Mouse (Mus musculus) adrenal gland, postnatal 36 days (tissue): ENCODE results near the gene Cacna2d3. TPM values are rescaled to one million over a fixed set of nuclear protein-coding genes. Genes with fewer than 3 reads are reported as not detected.

ENCODE experiments used
- DNase-seq, 2 experiments: peaks; one replicate each; pipeline ENCODE4 v3.0.0; 2021; ENCODE audit warnings: mixed read lengths in 1 of 2
- total RNA-seq, 2 experiments: library from RNA; stranded (reverse); gene quantifications; 2 replicates each; pipeline ENCODE4 v1.2.3; 2021

The Cacna2d3 gene
- total RNA-seq, 2 experiments from 2014 or later: 2.9 to 4.5 TPM

GRCm38 (mm10) chr14:29144184-29144583, 577.5 kb downstream of the Cacna2d3 start:
- DNase-seq: no peak

- no peak for DNase-seq
These were observed 584.0 kb downstream of the Cacna2d3 start for GRCm38 (mm10) chr14:29137614-29138013.

GRCm38 (mm10) chr14:29137006-29137579, 584.6 kb downstream of the Cacna2d3 start:
- DNase-seq: no peak

DNA sequence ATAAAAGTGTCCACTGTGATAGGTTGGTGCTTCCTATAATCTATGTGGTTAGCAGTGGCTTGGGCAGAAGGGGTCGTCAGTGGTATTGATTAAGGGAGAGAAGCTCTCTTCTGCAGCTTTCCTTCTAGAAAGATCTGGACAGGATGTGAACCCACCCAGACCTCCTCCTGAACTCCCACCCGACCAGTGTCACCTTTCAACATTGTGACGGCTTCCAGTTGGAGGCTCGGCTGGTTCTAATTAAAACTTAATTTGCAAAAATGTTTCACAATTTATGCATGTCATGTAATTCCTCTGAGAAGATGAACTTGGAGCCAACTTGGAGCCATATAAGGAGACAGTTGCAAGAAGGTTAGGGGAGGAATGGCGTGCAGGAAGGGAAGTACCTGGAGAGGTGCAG, 586.8 kb downstream of the Cacna2d3 start:
- no peak for DNase-seq

DNA sequence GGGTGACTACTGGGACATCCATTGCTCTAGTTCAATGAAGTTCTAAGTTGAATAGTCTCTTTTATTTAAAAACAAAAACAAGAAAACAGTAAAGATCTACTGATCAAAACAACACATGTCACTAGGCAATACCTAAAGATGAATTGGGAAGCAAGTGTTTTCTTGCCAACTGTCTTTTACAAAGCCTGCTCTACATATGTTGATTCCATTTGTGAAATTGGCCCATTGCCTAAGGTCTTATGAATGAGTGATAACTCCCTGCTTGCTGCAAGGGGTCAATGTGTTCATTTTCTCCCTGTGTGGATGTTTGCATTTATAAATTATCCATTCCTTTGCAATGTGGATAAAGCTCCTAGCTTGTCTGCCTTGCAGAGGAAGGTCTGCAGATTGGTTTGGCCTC, 591.2 kb downstream of the Cacna2d3 start:
- no peak for DNase-seq

DNA sequence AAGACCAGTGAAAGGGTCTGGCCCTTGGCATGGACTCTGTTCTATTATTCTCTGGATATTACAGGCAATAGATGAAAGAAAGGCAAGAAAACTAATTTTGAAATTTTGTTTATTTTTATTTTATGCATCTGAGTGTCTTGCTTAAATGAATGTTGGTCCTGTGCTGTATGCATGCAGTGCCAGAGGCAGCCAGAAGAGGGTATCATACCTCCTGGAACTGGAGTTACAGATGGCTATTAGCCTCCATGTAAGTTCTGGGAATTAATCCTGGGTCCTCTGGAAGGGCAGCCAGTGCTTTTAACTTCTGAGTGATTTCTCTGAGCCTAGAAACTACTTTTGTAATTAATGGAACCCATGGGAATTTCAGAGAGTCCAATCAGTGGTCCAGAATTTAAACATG, 597.8 kb downstream of the Cacna2d3 start:
- peak in 1 of 2 experiments; percentile 14 for DNase-seq

DNA sequence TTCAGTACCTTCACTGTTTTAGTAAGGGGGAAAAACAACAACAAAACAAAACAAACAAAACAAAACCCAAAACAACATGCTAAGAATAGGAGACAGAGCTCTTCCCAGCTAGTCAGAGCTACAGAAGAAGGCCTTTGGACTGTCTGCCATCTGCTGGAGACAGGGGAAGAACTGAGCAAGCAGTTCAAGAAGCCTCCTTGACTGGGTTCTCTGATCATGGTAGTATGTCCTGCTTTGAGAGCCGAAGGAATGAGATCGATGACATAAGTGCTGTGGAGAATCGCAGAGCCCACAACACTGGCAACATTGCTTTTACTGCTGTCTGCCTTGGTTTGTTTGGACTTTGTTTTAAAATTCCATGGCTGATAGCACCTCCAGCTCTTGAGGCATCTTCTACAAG, 598.9 kb downstream of the Cacna2d3 start:
- no peak for DNase-seq

DNA sequence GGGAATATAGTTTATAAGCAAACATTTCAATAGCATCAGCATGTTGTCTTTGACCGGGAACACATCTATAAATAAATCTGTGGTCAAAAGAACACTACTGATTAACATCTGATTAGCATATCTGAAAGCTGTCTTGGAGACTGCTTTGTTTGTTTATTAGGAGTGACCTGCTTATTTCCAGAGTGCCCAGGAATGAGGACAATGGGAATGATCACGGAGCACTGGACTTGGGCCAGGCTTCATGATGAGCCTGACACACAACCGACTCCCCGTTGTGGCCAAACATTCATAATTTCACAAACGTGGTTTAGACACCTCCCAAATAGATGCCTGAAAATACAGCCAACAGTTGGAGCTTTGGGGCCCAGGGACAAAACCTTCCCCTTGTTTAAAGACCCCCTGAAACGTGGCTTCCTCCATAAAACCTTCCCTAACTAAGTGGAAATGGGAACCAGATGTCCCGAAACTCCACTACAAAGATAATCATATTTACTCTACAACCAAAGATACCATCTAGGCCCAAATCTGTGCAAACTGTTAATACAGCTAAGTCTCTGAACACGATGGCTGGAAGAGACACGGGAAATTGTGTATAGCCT, 607.7 kb downstream of the Cacna2d3 start:
- DNase-seq: no peak

DNA sequence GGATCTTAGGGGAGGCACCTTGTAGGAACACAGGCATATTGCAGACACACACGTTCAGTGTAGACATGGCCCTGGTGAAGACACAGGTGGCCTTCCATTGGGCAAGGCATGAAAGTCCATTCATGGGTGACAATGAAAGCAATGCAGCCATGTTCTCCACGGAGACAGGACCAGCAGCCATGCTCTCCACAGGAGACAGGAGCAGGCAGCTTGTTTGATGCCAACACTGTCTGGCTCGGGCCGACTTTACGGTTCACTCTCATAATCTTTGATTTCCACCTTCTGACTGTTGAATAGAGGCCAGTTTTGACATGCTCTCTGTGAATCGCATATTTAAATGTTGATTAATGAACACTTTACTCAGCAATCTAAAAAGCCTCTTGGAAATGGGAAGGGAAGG, 610.0 kb downstream of the Cacna2d3 start:
- DNase-seq: no peak

DNA sequence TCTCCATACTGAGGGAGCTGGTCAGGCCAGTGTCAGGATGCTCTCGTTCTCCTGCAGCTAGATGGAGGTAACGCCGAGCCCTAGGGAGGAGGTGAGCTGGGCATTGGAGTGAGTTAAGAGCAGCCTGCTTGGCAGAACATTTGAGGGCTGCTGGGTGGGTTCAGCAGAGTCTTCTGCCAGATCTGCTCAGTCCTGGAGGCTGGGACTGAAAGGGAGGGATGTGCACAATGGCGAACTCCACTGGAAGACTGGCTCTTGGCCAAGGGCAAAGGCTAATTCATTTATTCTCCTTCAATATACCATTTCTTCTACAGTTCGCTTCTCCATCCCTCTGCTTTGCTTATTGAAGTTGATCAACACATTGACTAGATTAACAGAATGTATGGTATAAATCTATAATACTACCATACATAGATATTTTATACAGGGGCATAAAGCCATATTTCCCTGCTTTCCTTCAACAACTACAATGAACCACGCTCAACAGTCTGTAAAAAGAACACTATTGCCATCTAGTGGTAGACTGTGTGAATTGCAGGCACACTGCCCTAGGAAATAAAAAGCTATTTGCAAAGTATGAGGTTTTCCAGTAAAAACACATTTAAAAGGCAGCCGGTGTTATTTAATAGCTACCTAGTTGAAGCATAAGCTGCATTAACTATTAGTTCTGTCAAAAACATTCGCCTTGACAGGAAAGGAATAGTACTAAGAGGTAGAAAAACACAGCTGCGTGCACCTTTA, 611.1 kb downstream of the Cacna2d3 start:
- DNase-seq: no peak

DNA sequence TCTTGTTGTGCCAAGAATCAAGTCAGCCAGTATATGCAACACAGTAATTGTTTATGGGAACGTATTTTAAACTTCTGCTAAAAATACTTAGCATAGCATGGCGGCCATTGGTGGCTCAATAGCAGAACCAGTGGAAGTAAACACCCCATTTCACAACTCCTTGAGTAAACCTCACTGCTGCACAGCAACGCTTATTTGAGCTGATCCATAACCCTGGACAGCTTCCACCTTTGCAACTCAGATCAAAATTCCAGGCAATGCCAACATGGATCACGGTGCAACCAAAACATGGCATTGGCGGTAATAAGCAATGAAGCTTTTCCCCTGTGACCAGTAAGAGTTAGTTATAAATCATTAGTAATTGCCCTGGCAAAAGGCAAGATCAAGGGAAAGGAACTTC, 614.2 kb downstream of the Cacna2d3 start:
- no peak for DNase-seq

DNA sequence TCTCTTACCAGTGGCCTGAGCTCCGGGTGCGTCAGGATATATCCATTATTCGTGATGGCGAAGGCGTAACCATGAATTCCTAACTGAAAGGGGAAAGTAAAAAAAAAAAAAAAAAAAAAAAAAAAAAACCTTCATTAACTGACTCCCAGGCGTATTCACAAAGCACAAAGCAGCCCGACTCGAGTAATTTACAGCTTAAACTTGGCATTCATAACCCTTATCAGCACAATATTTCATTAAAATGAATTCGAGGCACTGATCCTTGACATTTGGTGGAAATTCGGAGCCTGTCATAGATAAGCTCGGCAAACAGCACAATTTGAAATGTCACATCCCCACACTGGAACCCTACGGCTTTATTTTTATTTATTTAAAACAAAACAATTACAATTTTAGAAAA, 623.9 kb downstream of the Cacna2d3 start:
- peak; percentile 28 to 35 for DNase-seq

GRCm38 (mm10) chr14:29095431-29095830, 626.2 kb downstream of the Cacna2d3 start:
- no peak for DNase-seq

- peak; percentile 88 to 89 for DNase-seq
These were observed 631.6 kb downstream of the Cacna2d3 start for GRCm38 (mm10) chr14:29090074-29090473.

GRCm38 (mm10) chr14:29086528-29086927, 635.1 kb downstream of the Cacna2d3 start:
- DNase-seq: no peak

GRCm38 (mm10) chr14:29085493-29086159, 636.0 kb downstream of the Cacna2d3 start:
- DNase-seq: no peak

DNA sequence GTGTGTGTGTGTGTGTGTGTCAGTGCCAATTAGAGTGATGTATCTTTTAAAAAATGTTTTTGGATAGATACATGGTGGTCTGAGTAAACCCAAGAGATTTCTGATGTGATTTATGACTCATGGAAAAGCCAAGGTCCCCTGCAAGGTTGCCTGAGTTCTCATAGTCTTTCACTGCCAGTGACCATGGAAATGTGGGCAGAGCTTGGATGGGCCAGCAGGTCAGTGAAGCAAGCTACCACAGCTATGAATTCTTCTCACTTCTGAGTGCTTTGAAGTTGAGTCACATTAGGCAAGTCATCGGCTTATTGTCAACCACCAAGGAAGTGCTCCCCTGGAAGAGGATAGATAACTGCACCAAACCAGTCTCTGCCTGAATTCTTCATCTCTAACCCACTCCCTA, 639.5 kb downstream of the Cacna2d3 start:
- peak; percentile 80 to 81 for DNase-seq

- peak; percentile 49 to 55 for DNase-seq
These were observed 641.0 kb downstream of the Cacna2d3 start for GRCm38 (mm10) chr14:29080630-29081029.

DNA sequence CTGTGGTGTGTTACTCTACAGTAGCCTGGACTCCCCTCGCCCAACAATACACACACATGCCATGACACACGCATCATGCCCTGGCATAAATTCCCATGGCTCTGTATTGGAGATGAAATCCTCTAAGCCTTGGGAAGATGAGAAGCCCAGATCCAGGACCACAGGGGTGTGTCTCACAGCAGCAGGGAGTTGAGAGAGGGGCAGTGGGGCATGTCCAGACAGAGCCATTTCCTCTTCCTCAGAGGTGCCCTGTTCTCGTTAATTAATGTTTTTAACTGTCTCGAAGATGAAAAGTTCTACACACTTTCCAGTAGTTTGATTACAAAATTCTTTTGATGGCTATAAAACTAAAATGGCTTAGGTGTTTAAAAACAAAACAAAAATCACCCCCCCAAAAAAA, 641.4 kb downstream of the Cacna2d3 start:
- no peak for DNase-seq

- no peak for DNase-seq
These were observed 644.2 kb downstream of the Cacna2d3 start for GRCm38 (mm10) chr14:29077418-29077817.

- no peak for DNase-seq
These were observed 647.9 kb downstream of the Cacna2d3 start for GRCm38 (mm10) chr14:29073747-29074146.

DNA sequence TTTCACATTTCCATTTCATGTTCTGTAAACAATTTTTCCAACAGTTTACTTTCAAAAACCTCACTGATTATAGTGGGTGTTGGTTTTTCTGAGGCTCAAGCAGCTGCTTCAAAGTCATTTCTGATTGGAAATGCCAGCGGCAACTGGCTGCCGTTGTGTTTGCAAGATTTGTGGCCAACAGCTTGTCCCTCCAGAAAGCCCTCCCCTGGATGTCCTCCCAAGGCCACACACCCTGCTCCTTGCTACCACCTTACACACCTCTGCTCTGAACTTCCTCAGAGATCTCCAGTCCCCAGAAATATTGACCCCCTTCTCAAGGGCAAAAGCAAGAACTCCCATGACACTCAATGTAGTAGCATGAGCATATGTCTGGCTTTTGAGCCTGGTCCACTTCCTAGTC, 659.0 kb downstream of the Cacna2d3 start:
- DNase-seq: no peak

GRCm38 (mm10) chr14:29061491-29061890, 660.2 kb downstream of the Cacna2d3 start:
- no peak for DNase-seq
